Mouse (Mus musculus) liver, adult 2 months (tissue): ENCODE measurements around the gene Sept5.

ENCODE experiments used
- CTCF ChIP-seq: fragments of 200-500 bp; IDR thresholded peaks from 2 replicates; pipeline ENCODE4 v1.5.1; 2011; ENCODE audit warnings: low read depth, low read length, control low read depth
- POLR2A ChIP-seq: fragments of 200-500 bp; IDR thresholded peaks from 2 replicates; pipeline ENCODE4 v1.6.1; 2011; ENCODE audit warnings: low read length, control low read depth; ENCODE audit not compliant: insufficient read depth; ENCODE audit errors: extremely low read depth

DNA sequence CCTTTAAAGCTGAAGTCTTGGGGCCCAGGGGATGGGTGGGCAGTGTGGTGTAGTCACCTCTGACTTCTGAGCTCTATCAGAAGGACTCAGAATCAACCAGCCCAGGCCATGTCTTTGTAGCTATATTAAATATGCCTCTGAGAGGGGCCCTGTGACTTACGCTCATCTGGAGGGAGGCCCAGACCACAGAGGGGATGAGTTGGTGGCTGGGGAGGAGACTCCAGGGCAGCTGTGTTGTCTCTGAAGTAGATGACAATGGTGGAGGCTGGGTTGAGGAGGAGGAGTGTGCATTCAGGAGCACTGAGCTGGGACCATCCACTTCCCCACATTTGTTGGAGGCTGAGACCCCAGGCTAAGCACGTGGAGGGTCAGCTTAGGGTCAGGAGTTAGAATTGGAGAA is 11.5 kb downstream of the Sept5 start:
- TF ChIP-seq CTCF: no peak
- no peak for TF ChIP-seq POLR2A
